Mouse (Mus musculus): ENCODE results near the gene Ccdc171. TPM values are rescaled to one million over a fixed set of nuclear protein-coding genes. Genes with fewer than 3 reads are reported as not detected.
A peak's percentile ranks its signal among the peaks of the same experiment; 100 is the strongest.

Gene Ccdc171
- polyA plus RNA-seq, 1 experiment from 2014 or later, result 4.7 TPM

GRCm38 (mm10) chr4:83798674-83799430 is 273.5 kb downstream of the Ccdc171 start:
- DNase-seq (no peak), ATAC-seq (ENCODE audit: low FRiP score, low TSS enrichment) (no peak)
- Histone ChIP-seq H3K36me3 (ENCODE audit: control insufficient read depth, insufficient read depth, low read length) (no peaks in the 10 kb centered on the region), H3K9me3 (ENCODE audit: control insufficient read depth, low read length) (no peaks in the 10 kb centered on the region), H3K27ac (replicated peaks; ENCODE audit: low read depth, low read length) (no peak overlapping the region), H3K4me1 (ENCODE audit: control insufficient read depth, insufficient read depth, low read length) (peaks cover 5% of the 10 kb centered on the region; the same call in 1 of the 2 replicates), H3K4me2 (ENCODE audit: low read length) (no peak overlapping the region), H3K9ac (replicated peaks; ENCODE audit: low read length) (no peak overlapping the region), H3K27me3 (ENCODE audit: control insufficient read depth, insufficient read depth, low read length) (no peaks in the 10 kb centered on the region), H3K4me3 (replicated peaks; ENCODE audit: low read depth, low read length) (no peak overlapping the region)
- 90% methylated on average over 21 of the region's 21 CpGs for WGBS

- ATAC-seq (ENCODE audit: low FRiP score, low TSS enrichment), result no peak
- no peak overlapping the region for H3K9ac ChIP-seq (replicated peaks; ENCODE audit: low read length)
- H3K4me2 ChIP-seq (ENCODE audit: low read length), result no peak overlapping the region
- H3K4me1 ChIP-seq (ENCODE audit: control insufficient read depth, insufficient read depth, low read length), result no peaks in the 10 kb centered on the region
- DNase-seq, result no peak
- no peak overlapping the region for H3K27ac ChIP-seq (replicated peaks; ENCODE audit: low read depth, low read length)
- H3K27me3 ChIP-seq (ENCODE audit: control insufficient read depth, insufficient read depth, low read length), result no peaks in the 10 kb centered on the region
- H3K9me3 ChIP-seq (ENCODE audit: control insufficient read depth, low read length), result peaks cover 6% of the 10 kb centered on the region; the same call in 1 of the 2 replicates
- 69% methylated on average over 3 of the region's 3 CpGs for WGBS
- no peaks in the 10 kb centered on the region for H3K36me3 ChIP-seq (ENCODE audit: control insufficient read depth, insufficient read depth, low read length)
- H3K4me3 ChIP-seq (replicated peaks; ENCODE audit: low read depth, low read length), result no peak overlapping the region
Observed at GRCm38 (mm10) chr4:83800402-83800801, 275.1 kb downstream of the Ccdc171 start.

- no peaks in the 10 kb centered on the region for H3K27me3 ChIP-seq (ENCODE audit: control insufficient read depth, insufficient read depth, low read length)
- H3K9ac ChIP-seq (replicated peaks; ENCODE audit: low read length), result no peak overlapping the region
- DNase-seq (no peak), ATAC-seq (ENCODE audit: low FRiP score, low TSS enrichment) (no peak)
- no peak overlapping the region for H3K27ac ChIP-seq (replicated peaks; ENCODE audit: low read depth, low read length)
- H3K4me1 ChIP-seq (ENCODE audit: control insufficient read depth, insufficient read depth, low read length), result no peaks in the 10 kb centered on the region
- no peaks in the 10 kb centered on the region for H3K9me3 ChIP-seq (ENCODE audit: control insufficient read depth, low read length)
- H3K36me3 ChIP-seq (ENCODE audit: control insufficient read depth, insufficient read depth, low read length), result no peaks in the 10 kb centered on the region
- H3K4me3 ChIP-seq (replicated peaks; ENCODE audit: low read depth, low read length), result no peak overlapping the region
- no peak overlapping the region for H3K4me2 ChIP-seq (ENCODE audit: low read length)
- WGBS, result 83% methylated on average over 4 of the region's 4 CpGs
Observed at GRCm38 (mm10) chr4:83816925-83817324, 291.6 kb downstream of the Ccdc171 start.

GRCm38 (mm10) chr4:83829718-83830459 is 304.5 kb downstream of the Ccdc171 start:
- Histone ChIP-seq H3K4me1 (ENCODE audit: control insufficient read depth, insufficient read depth, low read length) (no peaks in the 10 kb centered on the region), H3K36me3 (ENCODE audit: control insufficient read depth, insufficient read depth, low read length) (no peaks in the 10 kb centered on the region), H3K9ac (replicated peaks; ENCODE audit: low read length) (no peak overlapping the region), H3K27me3 (ENCODE audit: control insufficient read depth, insufficient read depth, low read length) (no peaks in the 10 kb centered on the region), H3K4me2 (ENCODE audit: low read length) (no peak overlapping the region), H3K27ac (replicated peaks; ENCODE audit: low read depth, low read length) (no peak overlapping the region), H3K4me3 (replicated peaks; ENCODE audit: low read depth, low read length) (no peak overlapping the region), H3K9me3 (ENCODE audit: control insufficient read depth, low read length) (no peaks in the 10 kb centered on the region)
- WGBS, result 85% methylated on average over 4 of the region's 4 CpGs
- DNase-seq (no peak), ATAC-seq (ENCODE audit: low FRiP score, low TSS enrichment) (no peak)

GRCm38 (mm10) chr4:83830891-83831880 is 305.8 kb downstream of the Ccdc171 start:
- Histone ChIP-seq H3K4me3 (replicated peaks; ENCODE audit: low read depth, low read length) (no peak overlapping the region), H3K9me3 (ENCODE audit: control insufficient read depth, low read length) (no peaks in the 10 kb centered on the region), H3K36me3 (ENCODE audit: control insufficient read depth, insufficient read depth, low read length) (no peaks in the 10 kb centered on the region), H3K4me2 (ENCODE audit: low read length) (no peak overlapping the region), H3K9ac (replicated peaks; ENCODE audit: low read length) (no peak overlapping the region), H3K27ac (replicated peaks; ENCODE audit: low read depth, low read length) (no peak overlapping the region), H3K27me3 (ENCODE audit: control insufficient read depth, insufficient read depth, low read length) (no peaks in the 10 kb centered on the region), H3K4me1 (ENCODE audit: control insufficient read depth, insufficient read depth, low read length) (no peaks in the 10 kb centered on the region)
- DNase-seq, result peak; percentile 21
- 85% methylated on average over 13 of the region's 13 CpGs for WGBS
- no peak for ATAC-seq (ENCODE audit: low FRiP score, low TSS enrichment)

GRCm38 (mm10) chr4:83839077-83839476 is 313.7 kb downstream of the Ccdc171 start:
- Histone ChIP-seq H3K27ac (replicated peaks; ENCODE audit: low read depth, low read length) (no peak overlapping the region), H3K36me3 (ENCODE audit: control insufficient read depth, insufficient read depth, low read length) (no peaks in the 10 kb centered on the region), H3K9me3 (ENCODE audit: control insufficient read depth, low read length) (no peaks in the 10 kb centered on the region), H3K27me3 (ENCODE audit: control insufficient read depth, insufficient read depth, low read length) (no peaks in the 10 kb centered on the region), H3K9ac (replicated peaks; ENCODE audit: low read length) (no peak overlapping the region), H3K4me1 (ENCODE audit: control insufficient read depth, insufficient read depth, low read length) (no peaks in the 10 kb centered on the region), H3K4me2 (ENCODE audit: low read length) (no peak overlapping the region), H3K4me3 (replicated peaks; ENCODE audit: low read depth, low read length) (no peak overlapping the region)
- DNase-seq (no peak), ATAC-seq (ENCODE audit: low FRiP score, low TSS enrichment) (no peak)
- WGBS, result 71% methylated on average over 2 of the region's 2 CpGs

- Histone ChIP-seq H3K27me3 (ENCODE audit: control insufficient read depth, insufficient read depth, low read length) (no peaks in the 10 kb centered on the region), H3K4me3 (replicated peaks; ENCODE audit: low read depth, low read length) (no peak overlapping the region), H3K36me3 (ENCODE audit: control insufficient read depth, insufficient read depth, low read length) (no peaks in the 10 kb centered on the region), H3K4me1 (ENCODE audit: control insufficient read depth, insufficient read depth, low read length) (no peaks in the 10 kb centered on the region), H3K9ac (replicated peaks; ENCODE audit: low read length) (no peak overlapping the region), H3K27ac (replicated peaks; ENCODE audit: low read depth, low read length) (no peak overlapping the region), H3K4me2 (ENCODE audit: low read length) (no peak overlapping the region), H3K9me3 (ENCODE audit: control insufficient read depth, low read length) (no peaks in the 10 kb centered on the region)
- 40% methylated on average over 7 of the region's 7 CpGs for WGBS
- ATAC-seq (ENCODE audit: low FRiP score, low TSS enrichment), result no peak
- no peak for DNase-seq
Observed at GRCm38 (mm10) chr4:83846304-83846703, 321.0 kb downstream of the Ccdc171 start.

GRCm38 (mm10) chr4:83853885-83854284 is 328.5 kb downstream of the Ccdc171 start:
- Histone ChIP-seq H3K9me3 (ENCODE audit: control insufficient read depth, low read length) (no peaks in the 10 kb centered on the region), H3K4me1 (ENCODE audit: control insufficient read depth, insufficient read depth, low read length) (no peaks in the 10 kb centered on the region), H3K36me3 (ENCODE audit: control insufficient read depth, insufficient read depth, low read length) (no peaks in the 10 kb centered on the region), H3K27ac (replicated peaks; ENCODE audit: low read depth, low read length) (no peak overlapping the region), H3K9ac (replicated peaks; ENCODE audit: low read length) (no peak overlapping the region), H3K4me3 (replicated peaks; ENCODE audit: low read depth, low read length) (no peak overlapping the region), H3K27me3 (ENCODE audit: control insufficient read depth, insufficient read depth, low read length) (no peaks in the 10 kb centered on the region), H3K4me2 (ENCODE audit: low read length) (no peak overlapping the region)
- DNase-seq (no peak), ATAC-seq (ENCODE audit: low FRiP score, low TSS enrichment) (no peak)
- WGBS, result 90% methylated on average over 5 of the region's 5 CpGs
